Mouse (Mus musculus) CD4-positive helper T cell, adult 2 months (primary cell): ENCODE data around the gene Gmds.

Experiments
- DNase-seq: peaks from one replicate; pipeline ENCODE4 v3.0.0-alpha.2; 2012; ENCODE audit warnings: low read depth, missing footprints, low spot score

The Gmds gene

GRCm38 (mm10) chr13:31792480-31793132 is 545.9 kb downstream of the Gmds start:
- DNase-seq = no peak

- no peak for DNase-seq
These were observed 553.8 kb downstream of the Gmds start for GRCm38 (mm10) chr13:31784757-31785156.

GRCm38 (mm10) chr13:31782063-31782462 is 556.5 kb downstream of the Gmds start:
- DNase-seq = no peak

GRCm38 (mm10) chr13:31780299-31780698 is 558.2 kb downstream of the Gmds start:
- no peak for DNase-seq

- DNase-seq = no peak
These were observed 559.1 kb downstream of the Gmds start for GRCm38 (mm10) chr13:31779281-31779981.

GRCm38 (mm10) chr13:31775762-31776161 is 562.8 kb downstream of the Gmds start:
- no peak for DNase-seq

GRCm38 (mm10) chr13:31772882-31773281 is 565.7 kb downstream of the Gmds start:
- DNase-seq = no peak
